Mouse (Mus musculus) spleen, adult 12 weeks (tissue): ENCODE data around the gene Cmc2.

Experiments
- DNase-seq: peaks from one replicate; pipeline ENCODE4 v3.0.0; 2022; ENCODE audit warnings: low spot score

Cmc2 gene

DNA sequence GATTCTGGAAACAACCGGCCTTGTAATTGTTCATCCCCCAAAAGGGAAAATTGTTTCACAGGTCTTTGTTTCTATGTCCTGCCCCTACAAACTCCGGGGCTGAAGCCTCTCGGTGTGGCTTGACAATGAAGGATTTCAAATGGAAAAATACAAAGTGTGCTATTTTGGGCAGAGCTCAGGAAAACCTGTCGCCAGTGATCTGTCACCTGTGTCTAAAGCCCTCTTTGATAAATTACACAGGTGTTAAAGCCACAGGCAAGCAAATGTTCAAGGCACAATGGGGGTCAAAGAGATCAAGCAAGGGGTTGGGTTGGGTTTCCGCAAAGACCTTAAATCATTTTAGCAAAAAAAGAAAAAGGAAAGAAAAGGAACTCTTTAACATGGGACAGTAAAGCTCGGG is 78.6 kb downstream of the Cmc2 start:
- DNase-seq = no peak
